Mouse (Mus musculus): ENCODE measurements around the gene Lpar3. TPM values are rescaled to one million over a fixed set of nuclear protein-coding genes. Genes with fewer than 3 reads are reported as not detected.

The Lpar3 gene
- polyA plus RNA-seq, 1 experiment from 2014 or later = 1.2 TPM

Other genes with a start within 250 kb of the Lpar3 start
- 2.0 and 2.1 TPM in 2 replicates for gene Syde2, start 233.1 kb upstream of the Lpar3 start, polyA plus RNA-seq (2015; fragmentation: Nextera tagmentation; extraction: Ambion mirVana)
- 0.18 TPM in 2 replicates for gene Wdr63, start 112.8 kb upstream of the Lpar3 start, polyA plus RNA-seq (2015; fragmentation: Nextera tagmentation; extraction: Ambion mirVana)
- 4.4 and 8.5 TPM in 2 replicates for gene Mcoln3, start 103.5 kb upstream of the Lpar3 start, polyA plus RNA-seq (2015; fragmentation: Nextera tagmentation; extraction: Ambion mirVana)
- 2.3 and 2.9 TPM in 2 replicates for gene Mcoln2, start 71.1 kb upstream of the Lpar3 start, polyA plus RNA-seq (2015; fragmentation: Nextera tagmentation; extraction: Ambion mirVana)
- gene Ssx2ip, start 183.7 kb downstream of the Lpar3 start, polyA plus RNA-seq (2015; fragmentation: Nextera tagmentation; extraction: Ambion mirVana) = 31.2 and 35.9 TPM in 2 replicates
- gene Ctbs, start 228.8 kb downstream of the Lpar3 start, polyA plus RNA-seq (2015; fragmentation: Nextera tagmentation; extraction: Ambion mirVana) = 10.9 and 11.3 TPM in 2 replicates

Measured in stomach, embryonic 15.5 days (tissue).